Mouse (Mus musculus) lung, embryonic 15.5 days (tissue): ENCODE measurements around the gene Rreb1. TPM values are rescaled to one million over a fixed set of nuclear protein-coding genes. Genes with fewer than 3 reads are reported as not detected.
A peak's percentile ranks its signal among the peaks of the same experiment; 100 is the strongest.

ENCODE experiments used
- ATAC-seq: fragments of 200-750 bp; cut with Nextera tagmentation; 2 replicates; pipeline ENCODE4 v1.8.0; 2017; ENCODE audit warnings: moderate number of reproducible peaks, borderline replicate concordance; ENCODE audit not compliant: low FRiP score, low TSS enrichment; ENCODE audit errors: extremely low read depth
- H3K27ac ChIP-seq: fragments of 300-500 bp; sonication (generic); 2 replicates; pipeline ENCODE4 v1.5.1; 2015; ENCODE audit warnings: moderate library complexity, mild to moderate bottlenecking, inconsistent platforms
- H3K27me3 ChIP-seq: fragments of 300-500 bp; sonication (generic); 2 replicates; pipeline ENCODE4 v1.6.1; 2015; ENCODE audit warnings: inconsistent platforms
- H3K36me3 ChIP-seq: fragments of 300-500 bp; sonication (generic); 2 replicates; pipeline ENCODE4 v1.6.1; 2015; ENCODE audit warnings: inconsistent platforms
- H3K4me1 ChIP-seq: fragments of 300-500 bp; sonication (generic); 2 replicates; pipeline ENCODE4 v1.6.1; 2015; ENCODE audit warnings: inconsistent platforms
- H3K4me2 ChIP-seq: fragments of 300-500 bp; sonication (generic); 2 replicates; pipeline ENCODE4 v1.6.1; 2015; ENCODE audit warnings: inconsistent platforms, mild to moderate bottlenecking, moderate library complexity
- H3K4me3 ChIP-seq: fragments of 300-500 bp; sonication (generic); 2 replicates; pipeline ENCODE4 v1.5.1; 2015; ENCODE audit warnings: mild to moderate bottlenecking, inconsistent platforms
- H3K9ac ChIP-seq: fragments of 300-500 bp; sonication (generic); 2 replicates; pipeline ENCODE4 v1.6.1; 2015; ENCODE audit warnings: inconsistent platforms
- H3K9me3 ChIP-seq: fragments of 300-500 bp; sonication (generic); 2 replicates; pipeline ENCODE4 v1.6.1; 2016; ENCODE audit warnings: inconsistent platforms
- WGBS: fragments of 180-500 bp; shearing (Covaris S2); methylation state at CpG from one replicate; pipeline ENCODE4 v1.1.7; 2015; 5-methylcytosine and 5-hydroxymethylcytosine counted together
- polyA plus RNA-seq: library from polyadenylated mRNA; unstranded; fragments of >200 nt; fragmentation: Nextera tagmentation; extraction: Ambion mirVana; gene quantifications from 2 replicates; pipeline ENCODE4 v1.2.1, GENCODE M21; 2015

Rreb1 gene
- polyA plus RNA-seq, 1 experiment from 2014 or later, result 17.9 TPM

DNA sequence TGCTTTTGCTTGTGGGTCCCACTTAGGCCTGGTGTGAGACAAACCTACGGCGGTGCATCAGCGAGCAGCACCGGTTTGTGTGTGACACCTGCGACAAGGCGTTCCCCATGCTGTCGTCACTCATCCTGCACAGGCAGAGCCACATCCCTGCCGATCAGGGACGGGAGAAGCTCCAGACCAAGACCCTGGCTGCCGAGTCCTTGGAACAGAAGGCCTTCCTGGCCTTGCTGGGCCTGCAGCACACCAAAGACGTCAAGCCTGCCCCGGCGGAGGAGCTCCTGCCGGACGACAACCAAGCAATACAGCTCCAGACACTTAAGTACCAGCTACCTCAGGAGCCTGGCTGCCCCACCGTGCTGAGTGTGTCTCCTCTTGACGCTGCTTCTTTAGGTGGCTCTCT, 151.3 kb downstream of the Rreb1 start:
- 85% methylated on average over 17 of the region's 17 CpGs for WGBS
- Histone ChIP-seq H3K27ac (no peak overlapping the region), H3K27me3 (no peaks in the 10 kb centered on the region), H3K36me3 (peaks cover 71% of the 10 kb centered on the region), H3K4me3 (no peak overlapping the region), H3K4me1 (peaks cover 23% of the 10 kb centered on the region), H3K9me3 (no peaks in the 10 kb centered on the region), H3K4me2 (no peak overlapping the region), H3K9ac (no peak overlapping the region)
- ATAC-seq, result no peak

DNA sequence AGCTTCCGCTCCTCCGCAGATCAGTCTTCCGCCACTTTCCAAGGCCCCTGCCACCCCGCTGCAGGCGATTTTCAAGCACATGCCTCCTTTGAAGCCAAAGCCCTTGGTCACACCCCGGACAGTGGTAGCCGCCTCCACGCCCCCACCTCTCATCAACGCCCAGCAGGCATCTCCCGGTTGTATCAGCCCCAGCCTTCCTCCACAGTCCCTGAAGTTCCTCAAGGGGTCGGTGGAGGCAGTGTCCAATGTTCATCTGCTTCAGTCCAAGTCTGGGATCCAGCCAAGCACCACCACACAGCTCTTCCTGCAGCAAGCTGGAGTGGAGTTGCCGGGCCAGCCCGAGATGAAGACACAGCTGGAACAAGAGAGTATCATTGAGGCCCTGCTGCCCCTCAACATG, 151.9 kb downstream of the Rreb1 start:
- ATAC-seq, result no peak
- 81% methylated on average over 13 of the region's 13 CpGs for WGBS
- H3K36me3 ChIP-seq, result peaks cover 74% of the 10 kb centered on the region

DNA sequence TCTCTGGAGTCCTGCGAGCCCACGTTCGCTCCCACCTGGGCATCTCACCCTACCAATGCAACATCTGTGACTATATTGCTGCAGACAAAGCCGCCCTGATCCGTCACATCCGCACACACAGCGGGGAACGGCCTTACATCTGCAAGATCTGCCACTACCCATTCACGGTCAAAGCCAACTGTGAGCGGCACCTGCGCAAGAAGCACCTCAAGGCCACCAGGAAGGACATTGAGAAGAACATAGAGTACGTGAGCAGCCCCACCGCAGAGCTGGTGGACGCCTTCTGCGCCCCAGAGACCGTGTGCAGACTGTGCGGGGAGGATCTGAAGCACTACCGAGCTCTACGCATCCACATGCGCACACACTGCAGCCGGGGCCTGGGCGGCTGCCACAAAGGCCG, 152.4 kb downstream of the Rreb1 start:
- peaks cover 74% of the 10 kb centered on the region for H3K36me3 ChIP-seq

More for the DNA sequence above, 151.9 kb downstream of the Rreb1 start:
- H3K4me1 ChIP-seq, result peaks cover 24% of the 10 kb centered on the region
- H3K9me3 ChIP-seq, result no peaks in the 10 kb centered on the region
- no peaks in the 10 kb centered on the region for H3K27me3 ChIP-seq
- H3K27ac ChIP-seq, result no peak overlapping the region
- no peak overlapping the region for H3K4me2 ChIP-seq
- no peak overlapping the region for H3K4me3 ChIP-seq
- H3K9ac ChIP-seq, result no peak overlapping the region

DNA sequence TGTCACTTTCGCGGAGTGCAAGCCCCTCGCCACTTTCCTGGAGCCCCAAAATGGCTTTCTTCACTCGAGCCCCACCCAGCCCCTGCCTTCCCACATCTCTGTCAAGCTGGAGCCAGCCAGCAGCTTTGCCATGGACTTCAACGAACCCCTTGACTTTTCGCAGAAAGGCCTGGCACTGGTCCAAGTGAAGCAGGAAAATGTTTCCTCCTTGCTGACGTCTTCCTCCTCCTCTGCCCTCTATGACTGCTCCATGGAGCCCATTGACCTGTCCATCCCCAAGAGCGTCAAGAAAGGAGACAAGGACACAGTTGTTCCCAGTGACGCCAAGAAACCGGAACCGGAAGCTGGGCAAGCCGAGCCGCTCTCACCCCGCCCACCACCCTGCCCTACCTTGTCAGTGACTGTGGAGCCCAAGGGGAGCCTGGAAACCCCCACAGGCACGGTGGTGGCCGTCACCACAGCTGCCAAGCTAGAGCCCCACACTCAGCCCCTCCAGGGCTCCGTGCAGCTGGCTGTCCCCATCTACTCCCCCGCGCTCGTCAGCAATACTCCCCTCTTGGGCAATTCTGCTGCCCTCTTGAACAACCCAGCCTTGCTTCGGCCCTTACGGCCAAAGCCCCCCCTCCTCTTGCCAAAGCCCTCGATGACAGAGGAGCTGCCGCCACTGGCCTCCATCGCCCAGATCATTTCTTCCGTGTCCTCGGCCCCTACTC, 153.2 kb downstream of the Rreb1 start:
- Histone ChIP-seq H3K4me1 (peaks cover 20% of the 10 kb centered on the region), H3K36me3 (peaks cover 80% of the 10 kb centered on the region), H3K27ac (0 out of 2 replicates have a peak overlapping the region, but pooled peaks have one; percentile 5), H3K4me2 (no peak overlapping the region), H3K27me3 (no peaks in the 10 kb centered on the region), H3K4me3 (no peak overlapping the region), H3K9me3 (no peaks in the 10 kb centered on the region), H3K9ac (no peak overlapping the region)
- ATAC-seq, result peak; percentile 52
- WGBS, result 64% methylated on average over 27 of the region's 27 CpGs

More for the DNA sequence above, 152.4 kb downstream of the Rreb1 start:
- Histone ChIP-seq H3K9me3 (no peaks in the 10 kb centered on the region), H3K4me3 (no peak overlapping the region), H3K9ac (no peak overlapping the region), H3K4me2 (no peak overlapping the region), H3K27ac (no peak overlapping the region), H3K27me3 (no peaks in the 10 kb centered on the region), H3K4me1 (peaks cover 20% of the 10 kb centered on the region)
- 94% methylated on average over 23 of the region's 23 CpGs for WGBS
- ATAC-seq, result no peak

DNA sequence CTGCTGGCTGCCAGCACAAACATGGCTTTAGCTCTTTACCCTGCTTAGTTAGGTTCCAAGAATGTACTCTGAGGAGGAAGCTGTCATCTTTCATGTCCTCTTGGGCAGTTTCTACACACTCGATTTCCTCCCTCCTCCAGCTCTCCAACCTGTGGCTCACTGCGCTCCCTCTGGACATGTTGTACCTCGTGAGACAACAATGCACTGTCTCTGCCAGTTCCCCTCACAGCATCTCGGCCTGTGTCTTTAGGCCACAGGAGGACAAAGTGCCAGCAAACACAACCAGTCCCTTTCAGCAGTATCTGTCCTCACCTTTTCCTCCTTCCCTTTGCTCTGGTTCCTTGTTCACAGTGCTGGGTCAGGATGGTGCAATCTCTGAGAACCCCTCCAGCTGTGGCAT, 155.9 kb downstream of the Rreb1 start:
- Histone ChIP-seq H3K4me3 (no peak overlapping the region), H3K4me1 (peaks cover 20% of the 10 kb centered on the region), H3K9ac (no peak overlapping the region), H3K27ac (peak overlapping the region; percentile 46), H3K27me3 (no peaks in the 10 kb centered on the region), H3K36me3 (peaks cover 76% of the 10 kb centered on the region), H3K4me2 (no peak overlapping the region), H3K9me3 (no peaks in the 10 kb centered on the region)
- 80% methylated on average over 4 of the region's 4 CpGs for WGBS
- ATAC-seq, result no peak

DNA sequence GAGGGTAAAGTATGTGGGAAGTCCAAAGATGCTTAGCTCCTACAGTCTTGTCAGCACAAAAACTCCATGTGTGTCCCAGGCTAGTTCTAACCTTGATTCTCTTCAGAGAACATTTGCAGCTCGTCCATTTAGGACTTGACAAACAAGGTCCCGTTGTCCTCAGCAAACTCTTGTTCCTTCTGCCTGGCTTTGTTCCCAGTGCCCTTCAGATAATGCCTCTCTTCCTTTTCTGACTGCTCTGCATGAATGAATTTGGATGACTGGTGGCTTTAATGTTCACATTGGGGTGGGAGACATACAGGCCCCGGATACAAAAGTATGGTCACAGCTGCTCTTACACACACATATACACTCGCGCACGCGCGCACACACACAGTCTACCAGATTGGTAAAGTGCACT, 156.7 kb downstream of the Rreb1 start:
- no peak overlapping the region for H3K4me2 ChIP-seq
- H3K27ac ChIP-seq, result peak overlapping the region; percentile 49
- H3K36me3 ChIP-seq, result peaks cover 68% of the 10 kb centered on the region
- ATAC-seq, result no peak
- peaks cover 20% of the 10 kb centered on the region for H3K4me1 ChIP-seq
- H3K27me3 ChIP-seq, result no peaks in the 10 kb centered on the region
- no peak overlapping the region for H3K9ac ChIP-seq
- no peak overlapping the region for H3K4me3 ChIP-seq
- 68% methylated on average over 8 of the region's 8 CpGs for WGBS
- H3K9me3 ChIP-seq, result no peaks in the 10 kb centered on the region

DNA sequence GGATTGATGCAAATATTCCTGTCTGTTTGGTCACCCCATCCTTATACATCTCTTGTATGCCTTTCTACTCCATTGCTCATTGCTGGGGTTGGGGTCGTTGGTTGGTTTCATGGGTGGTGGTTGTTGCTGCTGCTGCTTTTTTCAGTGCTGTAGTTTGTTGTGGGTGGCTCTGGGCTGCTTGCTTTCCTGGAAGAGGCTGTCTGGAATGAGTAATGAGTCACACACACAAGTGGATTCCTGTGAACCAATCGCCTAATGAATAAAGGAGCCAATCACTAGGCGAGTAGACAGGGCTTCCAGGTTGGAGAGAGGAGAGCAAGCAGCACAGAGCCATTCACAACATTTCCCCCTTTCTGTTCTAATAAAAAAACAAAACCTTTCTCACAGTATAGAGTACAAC, 158.2 kb downstream of the Rreb1 start:
- H3K27ac ChIP-seq, result no peak overlapping the region
- H3K4me1 ChIP-seq, result peaks cover 16% of the 10 kb centered on the region
- H3K9me3 ChIP-seq, result no peaks in the 10 kb centered on the region
- peaks cover 53% of the 10 kb centered on the region for H3K36me3 ChIP-seq
- H3K9ac ChIP-seq, result no peak overlapping the region
- no peak overlapping the region for H3K4me3 ChIP-seq
- H3K4me2 ChIP-seq, result no peak overlapping the region
- H3K27me3 ChIP-seq, result no peaks in the 10 kb centered on the region
- ATAC-seq, result no peak
- WGBS, result 81% methylated on average over 3 of the region's 3 CpGs

DNA sequence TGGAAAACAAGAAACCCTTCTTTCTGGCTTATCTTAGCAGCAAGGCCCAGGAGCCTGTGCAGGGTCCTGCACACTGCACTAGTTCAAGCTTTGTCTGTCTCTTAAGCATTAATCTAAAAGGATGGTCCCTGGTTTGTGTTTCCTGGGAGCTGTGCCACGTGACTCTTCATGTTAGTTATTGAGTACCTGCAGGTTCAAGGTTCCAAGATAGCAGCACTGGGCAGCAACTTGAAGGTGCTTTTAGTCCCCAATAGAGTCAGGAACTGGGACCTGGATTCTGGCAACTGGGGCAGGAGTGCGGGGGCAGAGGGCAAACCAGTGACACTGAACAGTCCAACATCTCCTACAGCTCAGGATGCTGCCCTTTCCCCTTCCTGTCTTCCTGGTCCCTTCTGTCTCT, 162.0 kb downstream of the Rreb1 start:
- Histone ChIP-seq H3K9me3 (no peaks in the 10 kb centered on the region), H3K4me1 (peaks cover 23% of the 10 kb centered on the region), H3K27me3 (no peaks in the 10 kb centered on the region), H3K27ac (no peak overlapping the region), H3K4me3 (no peak overlapping the region), H3K4me2 (no peak overlapping the region), H3K36me3 (peaks cover 28% of the 10 kb centered on the region), H3K9ac (no peak overlapping the region)
- ATAC-seq, result no peak
- WGBS, result 74% methylated on average over 2 of the region's 2 CpGs

DNA sequence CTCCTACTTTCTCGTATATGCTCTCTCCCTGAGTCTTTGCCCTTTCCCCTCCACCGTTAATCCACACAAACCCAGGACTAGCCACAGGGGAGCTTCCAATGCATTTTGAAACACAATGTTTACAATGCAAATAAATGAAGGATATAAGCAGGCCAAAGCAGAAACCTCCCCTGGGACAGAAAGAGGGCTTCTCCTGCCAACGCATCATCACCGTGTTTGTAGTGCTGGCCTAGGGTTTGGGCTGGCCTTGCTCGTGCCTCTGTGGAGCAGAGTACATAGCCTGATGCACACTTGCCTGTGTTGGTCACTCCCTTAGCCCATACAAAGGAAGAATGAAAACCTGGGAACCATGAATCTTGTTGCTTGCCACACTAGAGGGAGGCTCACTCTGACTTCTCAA, 162.4 kb downstream of the Rreb1 start:
- ATAC-seq, result no peak

DNA sequence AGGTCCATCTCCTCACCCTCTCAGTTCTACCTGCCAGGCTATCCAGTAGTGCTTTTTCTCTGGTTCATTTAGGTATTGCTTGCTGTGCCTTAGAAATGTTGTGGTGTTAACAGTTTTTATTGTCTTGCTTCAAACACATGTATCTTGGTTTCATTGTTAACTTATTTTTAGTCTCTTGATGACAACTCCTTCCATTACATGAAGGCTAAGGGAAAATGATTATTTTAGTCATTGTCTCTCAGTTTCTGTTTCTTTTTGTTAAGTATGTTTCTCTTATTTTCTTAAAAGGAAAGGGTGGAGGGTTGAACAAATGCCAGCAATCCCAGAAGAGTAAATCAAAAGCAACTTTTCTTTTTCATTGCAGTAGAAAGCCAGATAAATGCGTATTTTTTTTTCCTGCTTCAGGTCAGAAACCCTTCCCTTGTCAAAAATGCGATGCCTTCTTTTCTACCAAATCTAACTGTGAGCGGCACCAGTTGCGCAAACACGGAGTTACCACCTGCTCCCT, 163.0 kb downstream of the Rreb1 start:
- no peak for ATAC-seq
- no peaks in the 10 kb centered on the region for H3K27me3 ChIP-seq
- H3K4me1 ChIP-seq, result peaks cover 23% of the 10 kb centered on the region
- H3K36me3 ChIP-seq, result peaks cover 22% of the 10 kb centered on the region
- H3K9me3 ChIP-seq, result no peaks in the 10 kb centered on the region
- H3K9ac ChIP-seq, result no peak overlapping the region
- no peak overlapping the region; the same call in 1 of the 2 replicates for H3K27ac ChIP-seq
- no peak overlapping the region for H3K4me3 ChIP-seq
- 83% methylated on average over 5 of the region's 5 CpGs for WGBS
- H3K4me2 ChIP-seq, result no peak overlapping the region

More for the DNA sequence above, 162.4 kb downstream of the Rreb1 start:
- Histone ChIP-seq H3K9me3 (no peaks in the 10 kb centered on the region), H3K27ac (no peak overlapping the region), H3K36me3 (peaks cover 27% of the 10 kb centered on the region), H3K4me2 (no peak overlapping the region), H3K4me1 (peaks cover 23% of the 10 kb centered on the region), H3K4me3 (no peak overlapping the region), H3K9ac (no peak overlapping the region), H3K27me3 (no peaks in the 10 kb centered on the region)
- WGBS, result 58% methylated on average over 5 of the region's 5 CpGs

DNA sequence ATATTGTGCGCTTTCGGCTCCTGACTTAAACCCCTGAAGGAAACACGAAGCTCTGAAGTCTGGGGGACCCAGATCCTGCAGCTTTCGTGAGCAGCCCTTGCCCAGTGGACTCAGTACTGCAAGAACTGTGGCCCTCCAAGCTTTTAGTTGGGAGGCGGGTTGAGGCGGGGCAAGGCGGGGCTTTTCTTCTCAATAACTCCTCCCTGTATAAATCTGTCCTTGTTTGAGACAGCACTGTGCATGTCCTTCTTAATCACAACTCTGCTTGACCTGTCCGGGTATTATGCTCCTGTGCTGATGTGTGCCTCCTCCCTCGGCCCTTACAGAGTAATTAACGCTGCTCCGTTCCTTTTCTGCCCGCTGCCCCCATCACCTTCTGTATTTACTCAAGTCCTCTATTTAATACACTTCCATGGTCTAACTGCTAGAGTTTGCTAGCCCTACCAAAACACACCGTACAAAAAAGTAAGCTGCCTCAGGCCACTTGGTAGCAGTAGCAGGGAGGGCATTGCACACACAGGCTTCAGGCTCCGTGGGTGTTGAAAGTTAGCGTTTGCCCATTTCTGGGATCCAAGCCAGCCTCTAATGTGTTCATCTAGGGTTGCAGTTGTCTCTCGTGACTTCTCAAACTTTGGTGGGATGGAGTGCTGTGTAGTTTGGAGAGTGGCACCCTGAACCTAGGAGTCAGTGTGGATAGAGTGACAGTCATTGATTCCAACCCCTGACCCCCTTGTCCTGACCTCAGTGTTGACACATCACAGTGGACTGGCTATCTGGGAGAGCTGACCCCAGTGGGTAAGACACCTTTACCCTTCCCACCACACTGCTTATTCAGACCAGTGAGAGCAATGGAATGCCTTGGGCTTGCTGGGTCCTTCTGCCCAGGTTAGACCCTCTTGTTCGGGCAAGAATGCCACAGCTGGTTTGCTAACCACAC, 164.0 kb downstream of the Rreb1 start:
- Histone ChIP-seq H3K36me3 (peaks cover 18% of the 10 kb centered on the region), H3K27ac (peak overlapping the region; percentile 35; the same call in 1 of the 2 replicates), H3K4me3 (no peak overlapping the region), H3K9ac (no peak overlapping the region), H3K27me3 (no peaks in the 10 kb centered on the region), H3K4me1 (peaks cover 23% of the 10 kb centered on the region), H3K9me3 (no peaks in the 10 kb centered on the region), H3K4me2 (no peak overlapping the region)
- WGBS, result 54% methylated on average over 17 of the region's 17 CpGs
- no peak for ATAC-seq

DNA sequence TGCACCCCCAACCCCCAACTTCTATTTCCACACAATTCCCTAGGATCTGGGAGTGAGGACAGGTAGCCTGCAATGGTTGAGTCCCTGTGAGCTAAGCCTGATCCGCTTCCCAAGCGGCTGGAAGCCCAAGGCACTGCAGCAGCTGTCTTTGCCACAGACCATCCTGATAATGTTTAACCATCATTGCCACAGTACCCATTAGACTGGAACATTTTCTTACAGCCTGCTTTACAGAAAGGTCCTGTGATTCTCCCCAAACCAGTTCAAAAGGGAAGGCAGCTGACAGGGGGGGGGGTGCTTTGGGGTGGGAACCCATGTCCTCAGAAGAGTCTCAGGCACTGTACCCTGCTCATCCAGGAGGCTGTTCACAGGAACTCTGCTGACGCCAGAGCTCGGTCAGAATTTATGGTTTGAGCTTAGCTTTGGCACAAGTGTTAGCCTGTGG, 164.7 kb downstream of the Rreb1 start:
- H3K4me3 ChIP-seq, result no peak overlapping the region
- 53% methylated on average over 4 of the region's 4 CpGs for WGBS
- peaks cover 23% of the 10 kb centered on the region for H3K4me1 ChIP-seq
- H3K4me2 ChIP-seq, result no peak overlapping the region
- H3K9me3 ChIP-seq, result no peaks in the 10 kb centered on the region
- H3K27me3 ChIP-seq, result no peaks in the 10 kb centered on the region
- no peak for ATAC-seq
- H3K36me3 ChIP-seq, result peaks cover 22% of the 10 kb centered on the region
- no peak overlapping the region for H3K9ac ChIP-seq
- H3K27ac ChIP-seq, result peak overlapping the region; percentile 35; the same call in 1 of the 2 replicates
